Mouse (Mus musculus): ENCODE results near the gene Cant1.
"Not testable (repeated sequence)": the region's sequence is repeated elsewhere in the genome, so short reads cannot be mapped to it uniquely, and the experiment has no call there.

Gene Cant1

GRCm38 (mm10) chr11:118409106-118410072, 9.5 kb downstream of the Cant1 start:
- DNase-seq (ENCODE audit: extremely low read depth, low read depth, low spot score) = no peak

- no peak for DNase-seq (ENCODE audit: extremely low read depth, low read depth, low spot score)
Measured at GRCm38 (mm10) chr11:118408051-118408740, 10.7 kb downstream of the Cant1 start.

DNA sequence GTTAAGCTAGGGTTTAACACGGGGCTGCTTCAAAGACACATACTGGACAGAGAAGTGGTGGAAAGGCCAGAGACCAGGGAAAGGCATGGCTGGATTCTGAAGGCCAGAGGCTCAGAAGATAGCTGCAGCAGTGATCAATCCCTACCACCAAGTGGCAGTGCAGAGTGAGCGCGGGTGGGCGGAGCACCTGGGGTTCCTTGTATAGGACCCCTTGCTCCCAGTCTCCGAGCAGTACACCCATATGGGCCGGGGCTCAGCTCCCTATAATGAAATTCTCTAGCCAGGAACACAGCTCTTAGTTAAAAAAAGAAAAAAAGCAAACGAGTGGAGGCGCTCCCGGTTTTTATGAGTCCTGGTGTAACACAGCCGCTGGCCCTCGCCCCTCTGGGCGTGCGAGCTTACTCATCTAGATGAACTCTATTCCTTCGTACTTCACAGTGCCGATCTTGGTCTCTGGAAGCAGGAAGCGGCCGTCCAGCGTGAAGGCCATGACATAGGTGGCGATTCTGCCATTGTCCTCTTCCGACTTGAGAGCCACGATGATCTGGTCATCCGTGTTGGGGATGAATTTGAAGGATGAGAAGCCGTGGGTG, 11.5 kb downstream of the Cant1 start:
- DNase-seq (ENCODE audit: extremely low read depth, low read depth, low spot score) = no peak

- no peak for DNase-seq (ENCODE audit: extremely low read depth, low read depth, low spot score)
Measured at GRCm38 (mm10) chr11:118406521-118406920, 12.4 kb downstream of the Cant1 start.

GRCm38 (mm10) chr11:118405311-118405710, 13.6 kb downstream of the Cant1 start:
- no peak for DNase-seq (ENCODE audit: extremely low read depth, low read depth, low spot score)

DNA sequence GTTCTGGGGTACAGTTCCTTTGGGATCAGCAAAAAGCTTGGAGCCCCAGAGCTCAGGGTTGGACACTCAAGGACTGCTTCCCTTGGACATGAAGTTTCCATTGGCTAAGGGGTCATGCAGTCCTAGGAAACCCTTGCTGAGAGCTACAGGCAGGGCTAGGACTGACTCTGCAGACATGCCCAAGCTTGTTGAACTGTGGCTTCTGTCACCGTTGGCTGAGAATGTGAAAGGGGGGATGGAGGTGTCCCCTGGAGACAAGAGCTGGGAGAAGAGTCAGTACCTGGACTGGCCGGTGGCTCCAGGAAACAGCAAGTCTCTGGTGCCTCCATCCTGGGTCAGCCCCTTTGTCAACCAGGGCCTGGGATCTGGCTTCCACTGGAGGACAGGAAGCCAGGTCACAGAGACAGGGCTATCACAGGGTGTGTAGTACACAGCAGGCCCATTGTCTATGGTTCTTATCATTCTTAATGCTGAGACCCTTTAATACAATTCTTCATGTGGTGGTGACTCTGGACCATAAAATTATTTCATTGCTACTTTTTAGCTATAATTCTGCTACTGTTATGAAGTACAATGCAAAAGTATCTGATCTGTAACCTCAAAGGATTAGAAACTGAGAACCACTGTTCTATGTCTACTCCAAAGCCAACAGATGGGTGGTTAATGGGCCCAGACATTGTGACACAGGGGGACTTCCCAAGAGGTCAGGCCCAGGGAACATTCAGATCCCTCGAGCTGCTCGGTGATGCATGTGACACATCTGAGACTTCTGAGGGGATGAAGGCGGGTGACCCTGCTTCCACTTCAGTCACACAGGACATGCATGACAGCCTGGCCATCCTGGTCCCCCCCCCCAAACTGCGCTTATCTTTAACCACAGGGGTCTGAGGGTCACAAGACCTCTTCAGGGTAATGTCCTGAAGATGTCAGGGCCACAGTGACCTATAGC, 14.7 kb downstream of the Cant1 start:
- DNase-seq (ENCODE audit: extremely low read depth, low read depth, low spot score) = no peak

GRCm38 (mm10) chr11:118403183-118403582, 15.7 kb downstream of the Cant1 start:
- DNase-seq (ENCODE audit: extremely low read depth, low read depth, low spot score) = no peak

DNA sequence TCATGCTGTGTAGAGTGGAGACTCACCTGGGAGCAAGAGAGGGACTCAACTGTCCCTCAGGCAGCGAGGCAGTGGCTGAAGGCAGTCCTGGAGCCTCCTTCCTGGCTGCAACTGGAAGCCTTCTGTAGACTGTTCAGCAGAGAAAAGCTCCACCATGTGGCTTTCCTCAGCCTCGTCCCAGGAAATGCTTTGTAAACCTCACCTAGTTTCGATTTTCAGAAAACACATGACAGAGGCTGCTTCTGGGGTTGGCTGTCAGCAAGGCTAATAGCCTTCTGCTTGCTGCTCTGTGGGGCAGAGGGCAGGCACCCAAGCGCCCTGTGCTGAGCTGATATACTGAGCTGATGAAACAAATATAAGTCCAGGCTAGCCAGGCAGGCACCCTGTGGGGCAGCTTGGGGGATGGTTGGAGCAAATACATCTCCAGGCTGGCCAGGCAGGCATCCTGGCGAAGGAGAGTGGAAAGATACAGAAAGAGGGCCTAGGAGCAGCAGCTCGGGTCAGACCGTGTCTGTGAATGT, 17.1 kb downstream of the Cant1 start, which contains the start of gene Lgals3bp:
Gene Lgals3bp (minus strand): TSS at position 333 of the 521 bp plus-strand sequence.
- DNase-seq (ENCODE audit: extremely low read depth, low read depth, low spot score) = no peak

- DNase-seq (ENCODE audit: extremely low read depth, low read depth, low spot score) = no peak
Measured at GRCm38 (mm10) chr11:118401195-118401594, 17.7 kb downstream of the Cant1 start.

DNA sequence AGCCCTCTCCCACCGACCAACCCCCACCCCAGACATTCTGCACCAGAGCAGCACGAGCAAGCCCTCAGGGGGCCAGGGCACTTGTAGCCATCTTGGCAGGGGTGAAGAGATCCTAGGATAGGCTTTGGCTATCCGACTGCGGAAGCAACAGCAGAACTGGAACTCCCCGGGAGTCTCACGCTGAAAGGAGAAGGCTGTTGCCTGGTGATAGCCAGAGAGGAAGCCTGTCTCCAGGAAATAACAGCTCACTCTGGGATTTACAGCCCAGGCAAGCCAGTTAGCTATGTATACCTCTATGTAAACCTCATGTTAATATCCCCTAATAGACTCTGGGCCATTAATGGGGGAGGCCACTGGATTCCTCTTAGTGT, 18.3 kb downstream of the Cant1 start:
- DNase-seq (ENCODE audit: extremely low read depth, low read depth, low spot score) = no peak

GRCm38 (mm10) chr11:118399891-118400565, 18.9 kb downstream of the Cant1 start:
- DNase-seq (ENCODE audit: extremely low read depth, low read depth, low spot score) = no peak

DNA sequence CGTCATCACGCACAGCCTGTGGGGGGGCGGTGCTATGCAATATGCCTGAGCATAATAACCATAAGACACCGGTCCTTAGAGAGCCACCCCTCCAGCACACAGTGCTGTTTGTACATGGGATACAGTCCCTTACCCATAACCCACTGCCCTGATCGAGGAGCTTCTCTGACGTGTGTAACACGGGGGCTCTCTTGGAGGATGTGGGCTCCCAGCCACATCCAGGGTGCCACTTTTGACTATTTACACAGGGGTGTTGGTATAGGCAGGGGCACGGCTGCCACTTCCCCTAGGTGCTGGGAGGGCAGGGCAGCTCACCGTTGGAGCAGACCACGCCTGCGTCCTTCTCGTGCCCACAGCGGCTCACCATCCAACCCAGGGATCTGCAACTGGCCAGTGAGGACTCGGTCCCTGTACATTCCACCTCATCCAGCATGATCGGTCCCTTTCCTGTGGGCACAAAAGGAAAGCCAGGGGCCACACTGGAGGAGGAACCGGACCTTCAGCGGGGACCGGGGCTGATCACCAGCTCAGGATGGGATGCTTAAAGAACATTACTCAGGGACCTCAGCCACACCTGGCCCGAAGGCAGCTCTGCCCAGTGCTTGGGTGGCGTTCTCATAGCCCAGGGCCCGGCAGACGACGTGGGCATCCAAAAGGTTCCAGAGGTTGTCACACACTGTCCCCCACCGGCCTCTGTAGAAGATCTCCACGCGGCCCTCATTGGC, 20.9 kb downstream of the Cant1 start:
- no peak for DNase-seq (ENCODE audit: extremely low read depth, low read depth, low spot score)

- no peak for DNase-seq (ENCODE audit: extremely low read depth, low read depth, low spot score)
Measured at GRCm38 (mm10) chr11:118394538-118394937, 24.3 kb downstream of the Cant1 start.

- DNase-seq (ENCODE audit: extremely low read depth, low read depth, low spot score) = no peak
Measured at GRCm38 (mm10) chr11:118393991-118394390, 24.9 kb downstream of the Cant1 start.

DNA sequence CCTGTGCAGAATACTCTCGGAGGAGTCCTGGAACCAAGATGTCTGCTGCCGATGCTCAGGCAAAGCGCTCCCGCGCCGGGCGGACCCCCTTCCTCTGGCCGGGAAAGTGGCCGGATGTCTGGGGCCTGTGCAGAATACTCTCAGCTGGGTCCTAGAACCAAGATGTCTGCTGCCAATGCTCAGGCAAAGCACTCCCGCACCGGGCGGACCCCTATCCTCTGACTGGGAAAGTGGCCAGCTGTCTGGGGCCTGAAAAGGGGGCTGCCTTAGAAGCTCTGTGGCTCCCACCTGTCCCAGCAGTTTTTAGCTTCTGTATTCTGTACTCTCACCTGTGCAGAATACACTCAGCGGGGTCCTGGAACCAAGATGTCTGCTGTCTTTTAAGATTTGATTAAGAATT, 31.1 kb downstream of the Cant1 start:
- not testable (repeated sequence) for DNase-seq (ENCODE audit: extremely low read depth, low read depth, low spot score)

DNA sequence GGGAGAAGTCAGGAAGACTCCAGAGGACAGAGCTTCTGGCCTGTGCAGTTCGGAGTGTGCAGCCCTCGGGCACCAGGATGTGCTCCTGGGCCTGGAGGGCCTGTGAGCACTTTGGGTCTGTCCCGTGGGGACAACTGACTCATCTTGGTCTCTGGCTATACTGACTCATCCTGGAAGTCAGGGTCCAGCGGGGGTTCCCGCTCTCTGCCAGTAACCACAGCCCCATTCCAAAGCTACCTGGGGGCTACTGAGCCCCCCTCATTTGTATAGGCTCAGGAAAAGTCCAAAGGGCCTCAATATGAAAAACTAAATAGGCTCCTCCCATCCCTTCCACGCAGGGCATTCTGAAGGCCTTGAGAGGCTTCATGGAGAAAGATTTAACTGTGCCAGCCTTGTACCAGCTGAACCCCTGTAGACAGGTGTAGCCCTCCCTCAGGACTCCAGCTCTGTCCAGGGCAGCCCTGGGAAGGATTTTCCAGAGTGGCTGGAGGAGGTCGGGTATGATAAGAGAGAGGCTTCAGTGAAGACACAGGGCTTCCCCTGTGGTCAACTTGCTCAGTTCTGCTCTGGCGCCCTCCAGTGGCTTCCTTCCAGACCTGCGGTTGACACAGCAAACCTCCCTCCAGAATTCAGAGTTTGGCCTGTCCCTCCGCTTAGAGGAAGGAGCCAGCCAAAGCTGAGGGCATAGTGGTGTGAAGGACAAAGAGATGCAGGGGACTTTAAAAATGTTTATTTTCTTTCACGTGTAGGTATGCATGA, 39.5 kb downstream of the Cant1 start:
- no peak for DNase-seq (ENCODE audit: extremely low read depth, low read depth, low spot score)

DNA sequence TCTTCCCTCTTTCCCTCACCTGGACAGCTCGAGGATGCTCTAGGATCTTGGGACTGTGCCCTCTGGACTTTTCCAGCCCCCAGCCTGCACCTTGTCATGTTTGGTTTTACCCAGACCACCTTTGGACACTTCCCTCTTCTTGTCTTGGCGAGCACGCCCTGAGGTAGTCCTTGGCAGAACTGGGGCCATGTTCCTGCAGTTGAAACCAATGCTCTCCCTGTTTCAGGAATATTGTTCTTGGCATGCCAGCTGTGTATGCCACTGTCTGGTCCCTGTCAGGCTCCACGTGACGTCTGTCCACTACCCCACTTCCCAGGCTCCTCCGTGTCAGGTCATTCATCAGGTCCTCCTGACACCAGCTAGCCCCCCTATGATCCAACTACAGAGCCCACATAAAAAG, 40.2 kb downstream of the Cant1 start:
- DNase-seq (ENCODE audit: extremely low read depth, low read depth, low spot score) = no peak

DNA sequence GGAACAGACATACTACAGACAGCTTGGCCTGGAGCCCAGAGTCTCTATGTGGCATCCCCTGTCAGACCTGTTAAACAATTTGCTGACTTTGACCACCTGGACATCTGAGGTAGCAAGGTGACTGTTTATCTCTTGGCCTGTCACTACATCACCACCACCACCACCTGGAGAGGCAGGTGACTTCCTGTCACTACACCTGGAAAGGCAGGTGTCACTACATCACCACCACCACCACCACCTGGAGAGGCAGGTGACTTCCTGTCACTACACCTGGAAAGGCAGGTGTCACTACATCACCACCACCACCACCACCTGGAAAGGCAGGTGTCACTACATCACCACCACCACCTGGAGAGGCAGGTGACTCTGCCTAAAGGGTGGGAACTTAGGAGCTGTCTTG, 42.6 kb downstream of the Cant1 start:
- not testable (repeated sequence) for DNase-seq (ENCODE audit: extremely low read depth, low read depth, low spot score)
